Mouse (Mus musculus) midbrain, embryonic 10.5 days (tissue): ENCODE data around the gene Skint8. TPM values are rescaled to one million over a fixed set of nuclear protein-coding genes. Genes with fewer than 3 reads are reported as not detected.
A peak's percentile ranks its signal among the peaks of the same experiment; 100 is the strongest.
"Not testable (repeated sequence)": the region's sequence is repeated elsewhere in the genome, so short reads cannot be mapped to it uniquely, and the experiment has no call there.

Experiments
- DNase-seq: peaks from one replicate; pipeline ENCODE4 v3.0.0-alpha.2; 2017; ENCODE audit warnings: low spot score
- H3K27ac ChIP-seq: fragments of 300-500 bp; sonication (generic); replicated peaks from 2 replicates; pipeline ENCODE4 v1.5.1; 2016; ENCODE audit warnings: mild to moderate bottlenecking
- H3K27me3 ChIP-seq: fragments of 300-500 bp; sonication (generic); 2 replicates; pipeline ENCODE4 v1.6.1; 2016; ENCODE audit warnings: low read depth, mild to moderate bottlenecking; ENCODE audit not compliant: poor library complexity, severe bottlenecking
- H3K36me3 ChIP-seq: fragments of 300-500 bp; sonication (generic); 2 replicates; pipeline ENCODE4 v1.6.1; 2016; ENCODE audit warnings: mild to moderate bottlenecking, moderate library complexity
- H3K4me1 ChIP-seq: fragments of 300-500 bp; sonication (generic); 2 replicates; pipeline ENCODE4 v1.6.1; 2016
- H3K4me3 ChIP-seq: fragments of 300-500 bp; sonication (generic); 2 replicates; pipeline ENCODE4 v1.5.1; 2016; ENCODE audit warnings: mild to moderate bottlenecking, moderate library complexity
- H3K9me3 ChIP-seq: fragments of 300-500 bp; sonication (generic); replicated peaks from 2 replicates; pipeline ENCODE4 v1.6.1; 2016; ENCODE audit warnings: mild to moderate bottlenecking
- WGBS: fragments of 180-500 bp; shearing (Covaris S2); methylation state at CpG from one replicate; pipeline ENCODE4 v1.1.7; 2016; 5-methylcytosine and 5-hydroxymethylcytosine counted together
- polyA plus RNA-seq: library from polyadenylated mRNA; unstranded; fragments of >200 nt; fragmentation: Nextera tagmentation; extraction: Ambion mirVana; gene quantifications from 2 replicates; pipeline ENCODE4 v1.2.1, GENCODE M21; 2016

Skint8 gene
- polyA plus RNA-seq: not detected in 2 replicates

GRCm38 (mm10) chr4:111919092-111919491, at the start of gene Skint8:
Gene Skint8, plus strand, starts transcription at chr4:111919392.
- H3K9me3 ChIP-seq: 0 out of 2 replicates have a peak, but pooled peaks cover 3% of the 10 kb centered on the region
- no peaks in the 10 kb centered on the region for H3K27me3 ChIP-seq
- DNase-seq: no peak
- 93% methylated on average over 1 of the region's 1 CpGs for WGBS
- H3K4me1 ChIP-seq: no peaks in the 10 kb centered on the region
- no peak within 1 kb of the TSS for H3K27ac ChIP-seq
- no peak within 1 kb of the TSS for H3K4me3 ChIP-seq
- H3K36me3 ChIP-seq: no peaks in the 10 kb centered on the region

GRCm38 (mm10) chr4:111880112-111880875, 38.9 kb upstream of the Skint8 start:
- H3K4me3 ChIP-seq: no peak overlapping the region
- H3K4me1 ChIP-seq: peaks cover 8% of the 10 kb centered on the region
- no peaks in the 10 kb centered on the region for H3K9me3 ChIP-seq
- WGBS: 46% methylated on average over 4 of the region's 4 CpGs
- H3K36me3 ChIP-seq: no peaks in the 10 kb centered on the region
- no peak for DNase-seq
- no peak overlapping the region for H3K27ac ChIP-seq
- H3K27me3 ChIP-seq: no peaks in the 10 kb centered on the region

GRCm38 (mm10) chr4:111883543-111883942, 35.6 kb upstream of the Skint8 start:
- DNase-seq: no peak
- Histone ChIP-seq H3K4me3 (no peak overlapping the region), H3K9me3 (no peaks in the 10 kb centered on the region), H3K4me1 (peaks cover 11% of the 10 kb centered on the region), H3K36me3 (no peaks in the 10 kb centered on the region), H3K27ac (no peak overlapping the region), H3K27me3 (no peaks in the 10 kb centered on the region)
- WGBS: 89% methylated on average over 12 of the region's 12 CpGs

- WGBS: 14% methylated on average over 7 of the region's 7 CpGs
- peak; percentile 62 for DNase-seq
- no peaks in the 10 kb centered on the region for H3K9me3 ChIP-seq
- no peak overlapping the region for H3K27ac ChIP-seq
- no peak overlapping the region for H3K4me3 ChIP-seq
- no peaks in the 10 kb centered on the region for H3K36me3 ChIP-seq
- peaks cover 3% of the 10 kb centered on the region; the same call in 1 of the 2 replicates for H3K4me1 ChIP-seq
- H3K27me3 ChIP-seq: no peaks in the 10 kb centered on the region
These were observed 33.2 kb upstream of the Skint8 start for GRCm38 (mm10) chr4:111886018-111886417.

GRCm38 (mm10) chr4:111886607-111887006, 32.6 kb upstream of the Skint8 start:
- Histone ChIP-seq H3K36me3 (no peaks in the 10 kb centered on the region), H3K27me3 (no peaks in the 10 kb centered on the region), H3K9me3 (no peaks in the 10 kb centered on the region), H3K4me3 (no peak overlapping the region), H3K27ac (no peak overlapping the region), H3K4me1 (peaks cover 3% of the 10 kb centered on the region; the same call in 1 of the 2 replicates)
- WGBS: 28% methylated on average over 4 of the region's 4 CpGs
- DNase-seq: peak; percentile 62

- Histone ChIP-seq H3K27me3 (no peaks in the 10 kb centered on the region), H3K36me3 (no peaks in the 10 kb centered on the region), H3K27ac (no peak overlapping the region), H3K4me1 (no peaks in the 10 kb centered on the region), H3K4me3 (no peak overlapping the region), H3K9me3 (no peaks in the 10 kb centered on the region)
- DNase-seq: no peak
These were observed 27.1 kb upstream of the Skint8 start for GRCm38 (mm10) chr4:111892138-111892537.

- 71% methylated on average over 1 of the region's 1 CpGs for WGBS
These were observed 21.4 kb upstream of the Skint8 start for GRCm38 (mm10) chr4:111897755-111898154.

GRCm38 (mm10) chr4:111898566-111898965, 20.6 kb upstream of the Skint8 start:
- 73% methylated on average over 4 of the region's 4 CpGs for WGBS

More at GRCm38 (mm10) chr4:111897755-111898154, 21.4 kb upstream of the Skint8 start:
- no peak overlapping the region for H3K4me3 ChIP-seq
- no peaks in the 10 kb centered on the region for H3K4me1 ChIP-seq
- H3K9me3 ChIP-seq: no peaks in the 10 kb centered on the region
- no peak overlapping the region for H3K27ac ChIP-seq
- H3K27me3 ChIP-seq: no peaks in the 10 kb centered on the region
- DNase-seq: no peak
- H3K36me3 ChIP-seq: no peaks in the 10 kb centered on the region

GRCm38 (mm10) chr4:111900491-111900890, 18.7 kb upstream of the Skint8 start:
- not testable (repeated sequence) for H3K36me3 ChIP-seq, H3K27ac ChIP-seq, H3K27me3 ChIP-seq, H3K9me3 ChIP-seq, H3K4me1 ChIP-seq, H3K4me3 ChIP-seq, DNase-seq
- 78% methylated on average over 1 of the region's 1 CpGs for WGBS

More at GRCm38 (mm10) chr4:111898566-111898965, 20.6 kb upstream of the Skint8 start:
- no peaks in the 10 kb centered on the region for H3K36me3 ChIP-seq
- no peaks in the 10 kb centered on the region for H3K9me3 ChIP-seq
- no peak overlapping the region for H3K27ac ChIP-seq
- no peak for DNase-seq
- H3K27me3 ChIP-seq: no peaks in the 10 kb centered on the region
- H3K4me3 ChIP-seq: no peak overlapping the region
- no peaks in the 10 kb centered on the region for H3K4me1 ChIP-seq

- Histone ChIP-seq H3K36me3 (no peaks in the 10 kb centered on the region), H3K9me3 (no peaks in the 10 kb centered on the region), H3K27ac (no peak overlapping the region), H3K4me1 (no peaks in the 10 kb centered on the region), H3K27me3 (no peaks in the 10 kb centered on the region), H3K4me3 (no peak overlapping the region)
- whole genome bisulfite sequencing: 86% methylated on average over 1 of the region's 1 CpGs
- DNase-seq: no peak
These were observed 17.7 kb upstream of the Skint8 start for GRCm38 (mm10) chr4:111901473-111901872.

GRCm38 (mm10) chr4:111902775-111903174, 16.4 kb upstream of the Skint8 start, which contains the start of gene Slc5a9:
Gene Slc5a9, minus strand, starts transcription at chr4:111902918.
- no peak for DNase-seq

GRCm38 (mm10) chr4:111907926-111908325, 11.3 kb upstream of the Skint8 start:
- Histone ChIP-seq H3K4me3 (no peak overlapping the region), H3K27ac (no peak overlapping the region), H3K27me3 (no peaks in the 10 kb centered on the region), H3K9me3 (no peaks in the 10 kb centered on the region; the same call in 1 of the 2 replicates), H3K4me1 (no peaks in the 10 kb centered on the region), H3K36me3 (no peaks in the 10 kb centered on the region)
- WGBS: 61% methylated on average over 2 of the region's 2 CpGs
- DNase-seq: no peak

More at GRCm38 (mm10) chr4:111902775-111903174, 16.4 kb upstream of the Skint8 start, which contains the start of gene Slc5a9:
- H3K27me3 ChIP-seq: no peaks in the 10 kb centered on the region
- no peak within 1 kb of the TSS for H3K4me3 ChIP-seq
- H3K27ac ChIP-seq: no peak within 1 kb of the TSS
- no peaks in the 10 kb centered on the region for H3K36me3 ChIP-seq
- H3K9me3 ChIP-seq: no peaks in the 10 kb centered on the region
- no peaks in the 10 kb centered on the region for H3K4me1 ChIP-seq

GRCm38 (mm10) chr4:111961309-111961708, 42.1 kb downstream of the Skint8 start:
- Histone ChIP-seq H3K36me3 (no peaks in the 10 kb centered on the region), H3K27me3 (no peaks in the 10 kb centered on the region), H3K4me1 (no peaks in the 10 kb centered on the region), H3K4me3 (no peak overlapping the region), H3K9me3 (no peaks in the 10 kb centered on the region), H3K27ac (no peak overlapping the region)
- no peak for DNase-seq
- whole genome bisulfite sequencing: 35% methylated on average over 1 of the region's 1 CpGs
